Mouse (Mus musculus) ovary, postnatal 10 days (tissue): ENCODE results near the gene Golgb1.
"Not testable (repeated sequence)": the region's sequence is repeated elsewhere in the genome, so short reads cannot be mapped to it uniquely, and the experiment has no call there.

ENCODE experiments used
- DNase-seq: peaks from one replicate; pipeline ENCODE4 v3.0.0; 2022; ENCODE audit warnings: low spot score

The Golgb1 gene

GRCm38 (mm10) chr16:36874583-36875275 is at the start of gene Golgb1, which contains the start of gene Eaf2:
TSS of gene Golgb1 (plus strand) at chr16:36875140.
TSS of gene Eaf2 (minus strand) at chr16:36875003.
- peak; percentile 72 for DNase-seq

- no peak for DNase-seq
Observed at GRCm38 (mm10) chr16:36827611-36828053, 47.3 kb upstream of the Golgb1 start.

- DNase-seq = peak; percentile 64
Observed at GRCm38 (mm10) chr16:36828054-36828786, 46.7 kb upstream of the Golgb1 start, which contains the start of gene Iqcb1. TSS of gene Iqcb1 (plus strand) at chr16:36828385.

- no peak for DNase-seq
Observed at GRCm38 (mm10) chr16:36828820-36829219, 46.1 kb upstream of the Golgb1 start.

- not testable (repeated sequence) for DNase-seq
Observed at GRCm38 (mm10) chr16:36846894-36847293, 28.0 kb upstream of the Golgb1 start.

- no peak for DNase-seq
Observed at GRCm38 (mm10) chr16:36851202-36851601, 23.7 kb upstream of the Golgb1 start.

GRCm38 (mm10) chr16:36863585-36863984 is 11.4 kb upstream of the Golgb1 start:
- DNase-seq = no peak

- DNase-seq = no peak
Observed at GRCm38 (mm10) chr16:36869442-36869841, 5.5 kb upstream of the Golgb1 start.

GRCm38 (mm10) chr16:36875276-36875851 is 424 bp downstream of the Golgb1 start:
- DNase-seq = peak; percentile 57

GRCm38 (mm10) chr16:36877316-36877715 is 2.4 kb downstream of the Golgb1 start:
- DNase-seq = no peak

- no peak for DNase-seq
Observed at GRCm38 (mm10) chr16:36882737-36883343, 7.9 kb downstream of the Golgb1 start.

GRCm38 (mm10) chr16:36884881-36885280 is 9.9 kb downstream of the Golgb1 start:
- DNase-seq = no peak

GRCm38 (mm10) chr16:36885912-36886311 is 11.0 kb downstream of the Golgb1 start:
- no peak for DNase-seq

GRCm38 (mm10) chr16:36887546-36887945 is 12.6 kb downstream of the Golgb1 start:
- no peak for DNase-seq

- no peak for DNase-seq
Observed at GRCm38 (mm10) chr16:36890559-36890958, 15.6 kb downstream of the Golgb1 start.

- DNase-seq = no peak
Observed at GRCm38 (mm10) chr16:36891415-36891814, 16.5 kb downstream of the Golgb1 start.

GRCm38 (mm10) chr16:36893317-36893716 is 18.4 kb downstream of the Golgb1 start:
- no peak for DNase-seq

GRCm38 (mm10) chr16:36896712-36897111 is 21.8 kb downstream of the Golgb1 start:
- DNase-seq = no peak

GRCm38 (mm10) chr16:36903156-36903555 is 28.2 kb downstream of the Golgb1 start:
- DNase-seq = no peak

- DNase-seq = no peak
Observed at GRCm38 (mm10) chr16:36911909-36912308, 37.0 kb downstream of the Golgb1 start.

GRCm38 (mm10) chr16:36912311-36912710 is 37.4 kb downstream of the Golgb1 start:
- no peak for DNase-seq

GRCm38 (mm10) chr16:36914195-36914594 is 39.3 kb downstream of the Golgb1 start:
- no peak for DNase-seq
